9 mouse cellular contexts compared by ENCODE assay signal in genomic region chr13:40859652-40860399, GRCm38 (mm10). TPM values are rescaled to one million over a fixed set of nuclear protein-coding genes. Genes with fewer than 3 reads are reported as not detected.
A peak's percentile ranks its signal among the peaks of the same experiment; 100 is the strongest.
DNase-seq lines count a peak whose midpoint lies in the region; ATAC-seq lines count a peak whose summit lies in the region.
"Had no signal": no experiment of that assay in that cellular context is flagged by ENCODE, and none has a peak within 500 bp of the region (broad histone marks: within the 10 kb centered on the region; RNA-seq: fewer than 3 reads in every experiment).

Gene Gcnt2, plus strand, starts transcription at chr13:40859754.

- H3K27me3 ChIP-seq in embryonic facial prominence, embryonic 14.5 days (replicated peaks; ENCODE audit: control insufficient read depth, insufficient read depth, low read length): no peaks in the 10 kb centered on the region
- H3K27me3 ChIP-seq in hindbrain, embryonic 14.5 days (ENCODE audit: control insufficient read depth, insufficient read depth, low read length): no peaks in the 10 kb centered on the region
- H3K27me3 ChIP-seq in stomach, embryonic 16.5 days (ENCODE audit: control insufficient read depth, insufficient read depth, low read length): no peaks in the 10 kb centered on the region

- H3K4me3 ChIP-seq in embryonic facial prominence, embryonic 14.5 days (ENCODE audit: low read depth, low read length): peak within 1 kb of the TSS; percentile 29
- peak within 1 kb of the TSS; percentile 15; the same call in 1 of the 2 replicates for H3K4me3 ChIP-seq in hindbrain, embryonic 14.5 days (replicated peaks; ENCODE audit: low read length)
- peak within 1 kb of the TSS; percentile 44 for H3K4me3 ChIP-seq in stomach, embryonic 16.5 days (replicated peaks; ENCODE audit: low read length)

- ATAC-seq in embryonic facial prominence, embryonic 14.5 days (ENCODE audit: low read depth): no peak
- peak; percentile 43; the same call in 1 of the 2 replicates for ATAC-seq in hindbrain, embryonic 14.5 days (ENCODE audit: low FRiP score)
- peak; percentile 87 for ATAC-seq in stomach, embryonic 16.5 days (ENCODE audit: insufficient read depth, low FRiP score)

- peak; percentile 92 for DNase-seq in heart, adult 11 months
- DNase-seq in heart, postnatal 25 days (ENCODE audit: low spot score): no peak
- DNase-seq in embryonic facial prominence, embryonic 14.5 days (ENCODE audit: low spot score): peak; percentile 68
- no peak for DNase-seq in hindbrain, embryonic 14.5 days (ENCODE audit: low spot score)
- DNase-seq in layer of hippocampus, postnatal 14 days (ENCODE audit: low spot score in 2 of 2): peak; percentile 36 to 67
- DNase-seq in lung, postnatal 14 days: peak; percentile 42
- no peak for DNase-seq in retina, embryonic 14.5 days (ENCODE audit: low spot score)

- H3K36me3 ChIP-seq in embryonic facial prominence, embryonic 14.5 days (ENCODE audit: control insufficient read depth, insufficient read depth, low read length): no peaks in the 10 kb centered on the region
- H3K36me3 ChIP-seq in hindbrain, embryonic 14.5 days (replicated peaks; ENCODE audit: control insufficient read depth, insufficient read depth): no peaks in the 10 kb centered on the region
- no peaks in the 10 kb centered on the region for H3K36me3 ChIP-seq in stomach, embryonic 16.5 days (ENCODE audit: control insufficient read depth, insufficient read depth, low read length)
- H3K36me3 ChIP-seq: G1E had no signal

- H3K9me3 ChIP-seq in embryonic facial prominence, embryonic 14.5 days (ENCODE audit: control insufficient read depth, low read length): no peaks in the 10 kb centered on the region
- no peaks in the 10 kb centered on the region for H3K9me3 ChIP-seq in hindbrain, embryonic 14.5 days (ENCODE audit: control insufficient read depth, low read length)
- no peaks in the 10 kb centered on the region for H3K9me3 ChIP-seq in stomach, embryonic 16.5 days (replicated peaks; ENCODE audit: control insufficient read depth, low read length)
- H3K9me3 ChIP-seq: G1E had no signal

- 35% methylated on average over 22 of the region's 22 CpGs for WGBS in embryonic facial prominence, embryonic 14.5 days
- WGBS in hindbrain, embryonic 14.5 days: 56% methylated on average over 22 of the region's 22 CpGs
- 23% methylated on average over 22 of the region's 22 CpGs for WGBS in stomach, embryonic 16.5 days

- H3K9ac ChIP-seq in embryonic facial prominence, embryonic 14.5 days (ENCODE audit: low read depth, low read length): peak within 1 kb of the TSS; percentile 41
- no peak within 1 kb of the TSS for H3K9ac ChIP-seq in hindbrain, embryonic 14.5 days
- peak within 1 kb of the TSS; percentile 55 for H3K9ac ChIP-seq in stomach, embryonic 16.5 days (ENCODE audit: low read length)

- H3K27ac ChIP-seq in embryonic facial prominence, embryonic 14.5 days (replicated peaks; ENCODE audit: low read depth, low read length): no peak within 1 kb of the TSS
- H3K27ac ChIP-seq in hindbrain, embryonic 14.5 days: no peak within 1 kb of the TSS
- peak within 1 kb of the TSS; percentile 34 for H3K27ac ChIP-seq in stomach, embryonic 16.5 days (ENCODE audit: low read length)

- H3K4me1 ChIP-seq in embryonic facial prominence, embryonic 14.5 days (ENCODE audit: control insufficient read depth, insufficient read depth, low read length): no peaks in the 10 kb centered on the region
- H3K4me1 ChIP-seq in hindbrain, embryonic 14.5 days (replicated peaks; ENCODE audit: control insufficient read depth, insufficient read depth, low read length): no peaks in the 10 kb centered on the region
- H3K4me1 ChIP-seq in stomach, embryonic 16.5 days (ENCODE audit: control insufficient read depth, insufficient read depth, low read length): no peaks in the 10 kb centered on the region

- H3K4me2 ChIP-seq in embryonic facial prominence, embryonic 14.5 days (ENCODE audit: low read depth, low read length): peak within 1 kb of the TSS; percentile 52
- peak within 1 kb of the TSS; percentile 31 for H3K4me2 ChIP-seq in hindbrain, embryonic 14.5 days (replicated peaks)
- H3K4me2 ChIP-seq in stomach, embryonic 16.5 days (ENCODE audit: low read depth, low read length): peak within 1 kb of the TSS; percentile 45

- intact Hi-C loops in heart, postnatal 25 days (cut with DNase I): loop anchor here (5.0 kb wide), 1 partner anchor 32 kb away; no protein-coding TSS in a partner anchor

RNA-seq across cellular contexts. Expression of gene Gcnt2, which starts in this region (rescaled TPM):
- total RNA-seq in heart, postnatal 25 days (2021): 10 to 100 TPM in 1 of 2 experiments, 1 to 10 TPM in 1; 8.3 to 11.2 TPM
- 6.0 and 6.2 TPM in 2 replicates for polyA plus RNA-seq in embryonic facial prominence, embryonic 14.5 days (2014; fragmentation: Nextera tagmentation; extraction: Ambion mirVana)
- polyA plus RNA-seq in hindbrain, embryonic 14.5 days (2014; fragmentation: Nextera tagmentation; extraction: Ambion mirVana): 7.4 and 8.1 TPM in 2 replicates
- total RNA-seq in layer of hippocampus, postnatal 14 days (2021): 10 to 100 TPM; 13.9 to 14.1 TPM
- 9.4 and 11.3 TPM in 2 replicates for polyA plus RNA-seq in stomach, embryonic 16.5 days (2015; fragmentation: Nextera tagmentation; extraction: Ambion mirVana)
- polyA plus RNA-seq: G1E had no signal

Comparison
In these comparisons a context has a peak if more than half of its experiments do, and no peak if none do; other contexts are left out.
1. DNase-seq: peak in heart, adult 11 months (single experiment), embryonic facial prominence, embryonic 14.5 days (single experiment), layer of hippocampus, postnatal 14 days (2 of 2) and lung, postnatal 14 days (single experiment); none in heart, postnatal 25 days (single experiment), hindbrain, embryonic 14.5 days (single experiment) and retina, embryonic 14.5 days (single experiment).
2. Peak in every context shown above with its lines, with median percentiles within 50 percentile points of each other: H3K4me2 ChIP-seq and H3K4me3 ChIP-seq.